Mouse (Mus musculus) cerebellum, postnatal 14 days (tissue): ENCODE measurements around the gene Atf3.

Experiments used
- DNase-seq, 2 experiments: peaks; one replicate each; pipeline ENCODE4 v3.0.0; 2021; ENCODE audit warnings: mixed read lengths in 2 of 2

The Atf3 gene

DNA sequence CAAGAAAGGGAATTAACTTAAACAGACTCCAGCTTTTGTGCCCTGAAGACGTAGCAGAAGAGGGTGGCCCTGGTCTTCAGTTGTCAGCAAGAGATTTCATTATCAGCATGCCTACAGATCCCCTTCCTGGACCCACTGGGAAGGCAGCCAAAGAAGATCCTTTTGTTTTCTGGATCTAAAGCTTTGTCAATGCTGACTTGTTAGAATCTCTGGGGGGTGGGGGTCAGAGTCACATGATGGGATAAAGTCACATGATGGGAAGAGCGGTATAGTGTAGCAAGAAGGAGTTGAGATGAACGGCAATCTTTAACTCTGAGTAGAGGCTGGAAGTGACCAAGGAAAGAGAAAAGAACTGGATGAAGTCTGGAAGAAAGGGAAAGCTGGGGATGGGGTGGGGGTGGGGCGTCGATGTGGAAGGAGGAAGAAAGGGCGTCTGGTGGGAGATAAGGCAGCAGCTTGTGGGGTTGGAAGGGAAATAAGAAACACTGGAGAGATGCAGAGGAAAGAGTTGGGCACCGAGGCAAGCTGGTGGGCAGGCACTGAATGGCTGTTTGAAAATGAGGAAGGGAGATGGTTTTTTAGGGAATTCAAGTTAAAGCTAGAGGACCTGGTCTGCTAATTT, 78.9 kb downstream of the Atf3 start:
- no peak for DNase-seq

DNA sequence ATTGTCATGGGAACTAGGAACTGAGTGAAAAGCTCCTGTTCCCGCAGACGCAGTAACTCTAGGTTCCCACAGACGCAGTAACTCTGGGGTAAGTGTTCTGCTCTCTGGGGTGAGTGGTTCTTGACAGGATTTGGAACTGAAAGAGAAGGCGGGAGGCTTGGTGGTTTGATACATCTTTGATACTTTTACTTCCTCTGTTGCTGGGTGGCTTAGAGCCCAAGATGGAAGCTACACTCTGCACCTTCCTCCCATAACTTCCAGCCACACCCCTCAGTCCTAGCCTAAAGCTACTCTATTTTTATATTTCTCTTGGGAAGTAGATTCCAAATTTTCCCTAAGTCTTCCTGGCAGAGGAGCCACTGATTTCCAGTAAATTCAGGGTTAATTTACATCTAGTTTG, 79.4 kb downstream of the Atf3 start:
- DNase-seq: no peak

GRCm38 (mm10) chr1:191135406-191135805, 82.4 kb downstream of the Atf3 start:
- DNase-seq: no peak

- DNase-seq: no peak
Measured at GRCm38 (mm10) chr1:191132934-191133333, 84.9 kb downstream of the Atf3 start.

GRCm38 (mm10) chr1:191132240-191132639, 85.6 kb downstream of the Atf3 start:
- DNase-seq: no peak

GRCm38 (mm10) chr1:191131692-191132091, 86.1 kb downstream of the Atf3 start:
- no peak for DNase-seq

DNA sequence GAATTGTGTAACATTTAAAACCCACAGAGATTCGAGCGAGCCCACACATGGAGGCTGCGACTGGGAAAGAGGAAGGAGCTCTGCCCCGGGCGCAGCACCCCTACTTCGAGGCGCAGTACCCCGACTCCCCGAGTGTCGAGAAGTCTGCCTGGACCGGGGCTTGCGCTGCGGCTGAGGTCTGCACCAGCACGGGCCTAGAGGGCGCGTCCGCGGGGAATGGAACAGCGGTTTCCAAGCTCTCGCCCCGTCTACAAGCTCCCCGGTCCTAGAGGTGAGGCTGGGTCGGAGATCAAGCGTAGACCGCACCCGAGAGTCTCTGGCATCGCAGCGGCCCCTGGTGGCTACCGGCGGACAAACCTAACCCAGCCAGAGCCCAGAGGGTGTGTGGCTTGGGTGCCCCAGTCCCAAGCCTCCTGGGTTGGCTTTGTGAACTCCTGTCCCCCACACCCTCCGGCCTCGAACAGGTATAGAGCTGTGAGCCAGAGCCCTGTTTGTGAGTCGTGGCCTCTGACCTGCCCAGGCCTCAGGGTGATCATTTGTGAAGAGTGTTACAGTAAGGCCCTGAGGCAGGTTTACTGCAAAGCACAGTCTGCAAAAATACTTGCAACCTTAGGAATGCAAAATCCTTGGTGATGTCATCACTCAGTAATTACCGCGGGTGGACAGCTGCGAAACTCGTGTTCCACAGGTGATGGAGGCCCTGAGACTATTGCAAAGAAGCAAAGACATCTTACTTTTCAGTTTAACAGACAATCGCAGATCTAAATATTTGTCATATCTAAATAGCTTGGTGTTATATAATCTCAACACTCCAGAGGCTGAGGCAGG, 91.8 kb downstream of the Atf3 start:
- DNase-seq: peak; percentile 56 to 70

DNA sequence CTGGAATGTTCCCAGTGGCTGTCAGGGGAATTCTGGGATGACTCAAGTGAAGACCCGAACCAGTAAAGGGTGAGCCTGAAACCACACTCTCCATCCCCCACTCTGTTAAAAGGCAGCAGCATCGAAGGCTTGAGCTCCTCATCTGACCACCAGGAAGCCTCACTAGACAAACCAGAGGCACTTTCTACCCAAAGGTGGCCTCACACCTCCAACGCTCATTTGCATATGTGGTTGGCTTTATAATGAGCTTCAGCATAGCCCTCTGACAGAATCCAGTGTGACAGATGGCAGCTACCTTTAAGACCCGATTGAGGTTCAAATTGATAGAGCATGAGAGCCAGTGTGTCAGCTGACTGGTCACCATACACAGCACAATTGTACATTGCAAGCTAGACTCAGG, 93.6 kb downstream of the Atf3 start:
- no peak for DNase-seq

DNA sequence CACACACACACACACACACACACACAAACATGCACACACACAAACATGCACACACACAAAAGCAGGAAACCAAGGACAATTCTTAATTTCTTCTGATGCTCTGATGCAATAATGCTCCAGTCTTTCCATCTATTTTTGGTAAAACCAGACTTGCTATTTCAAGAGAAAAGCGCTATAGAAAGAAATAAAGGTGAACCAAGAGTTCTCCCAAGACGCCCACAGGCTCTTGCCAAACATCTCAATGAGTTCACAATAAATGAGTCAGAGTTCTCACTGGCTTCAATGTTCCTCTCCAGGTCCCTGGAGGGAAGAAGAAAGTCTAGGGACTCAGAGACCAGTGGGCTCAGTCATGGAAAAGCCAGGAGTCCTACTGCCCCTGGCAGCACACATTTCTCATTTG, 94.1 kb downstream of the Atf3 start:
- DNase-seq: no peak

GRCm38 (mm10) chr1:191122744-191123143, 95.1 kb downstream of the Atf3 start:
- DNase-seq: no peak
